Mouse (Mus musculus): ENCODE results near the gene Olfr320. TPM values are rescaled to one million over a fixed set of nuclear protein-coding genes. Genes with fewer than 3 reads are reported as not detected.

Gene Olfr320
- total RNA-seq, 2 experiments from 2014 or later, result not detected

Other genes starting within 250 kb of the Olfr320 start
- not detected for gene Gm12253, start 248.5 kb upstream of the Olfr320 start, total RNA-seq (2021)
- gene Lypd9, start 228.2 kb upstream of the Olfr320 start, total RNA-seq (2021), result not detected
- gene Olfr30, start 218.8 kb upstream of the Olfr320 start, total RNA-seq (2021), result not detected
- not detected for gene Olfr332, start 188.5 kb upstream of the Olfr320 start, total RNA-seq (2021)
- not detected for gene Olfr331, start 178.5 kb upstream of the Olfr320 start, total RNA-seq (2021)
- not detected for gene Olfr330, start 146.3 kb upstream of the Olfr320 start, total RNA-seq (2021)
- not detected for gene Olfr329-ps, start 134.7 kb upstream of the Olfr320 start, total RNA-seq (2021)
- not detected for gene Olfr328, start 125.5 kb upstream of the Olfr320 start, total RNA-seq (2021)
- not detected for gene Olfr224, start 110.5 kb upstream of the Olfr320 start, total RNA-seq (2021)
- gene Olfr325, start 103.4 kb upstream of the Olfr320 start, total RNA-seq (2021), result not detected
- gene Olfr324, start 86.0 kb upstream of the Olfr320 start, total RNA-seq (2021), result not detected
- gene 2210407C18Rik, start 65.0 kb upstream of the Olfr320 start, total RNA-seq (2021), result not detected
- gene Olfr323, start 50.6 kb upstream of the Olfr320 start, total RNA-seq (2021), result not detected
- under 1 TPM in 1 of 2 experiments, not detected in 1; 0.21 TPM for gene Trim58, start 40.6 kb upstream of the Olfr320 start, total RNA-seq (2021)
- gene Olfr322, start 22.3 kb upstream of the Olfr320 start, total RNA-seq (2021), result not detected
- not detected for gene Olfr319, start 18.1 kb downstream of the Olfr320 start, total RNA-seq (2021)
- gene Olfr318, start 42.9 kb downstream of the Olfr320 start, total RNA-seq (2021), result not detected
- gene Olfr317, start 58.1 kb downstream of the Olfr320 start, total RNA-seq (2021), result under 1 TPM in 1 of 2 experiments, not detected in 1; 0.26 TPM
- 1 to 10 TPM; 2.1 to 2.9 TPM for gene Olfr316, start 71.6 kb downstream of the Olfr320 start, total RNA-seq (2021)
- not detected for gene Olfr315, start 92.1 kb downstream of the Olfr320 start, total RNA-seq (2021)
- gene Olfr314, start 101.9 kb downstream of the Olfr320 start, total RNA-seq (2021), result not detected
- 1 to 10 TPM; 1.8 to 2.2 TPM for gene Fam183b, start 120.9 kb downstream of the Olfr320 start, total RNA-seq (2021)
- not detected for gene Olfr313, start 133.9 kb downstream of the Olfr320 start, total RNA-seq (2021)
- not detected for gene Olfr312, start 148.1 kb downstream of the Olfr320 start, total RNA-seq (2021)
- gene Olfr311, start 158.2 kb downstream of the Olfr320 start, total RNA-seq (2021), result under 1 TPM in 1 of 2 experiments, not detected in 1; 0.21 TPM
- gene Gm12258, start 166.1 kb downstream of the Olfr320 start, total RNA-seq (2021), result 10 to 100 TPM; 17.1 to 19.2 TPM
- 10 to 100 TPM in 1 of 2 experiments, 1 to 10 TPM in 1; 9.5 to 11.6 TPM for gene 2810021J22Rik, start 186.1 kb downstream of the Olfr320 start, total RNA-seq (2021)
- gene Zfp39, start 223.1 kb downstream of the Olfr320 start, total RNA-seq (2021), result 1 to 10 TPM; 8.9 to 9.7 TPM
- not detected for gene Btnl10, start 236.8 kb downstream of the Olfr320 start, total RNA-seq (2021)